Mouse (Mus musculus) c-Kit-negative CD71-positive TER-119-positive erythroid progenitor cells, embryonic 14.5 days (primary cell): ENCODE results near the gene Pde4d.

ENCODE experiments used
- DNase-seq: peaks from one replicate; pipeline ENCODE4 v3.0.0-alpha.2; 2013; ENCODE audit warnings: low read depth, low spot score

The Pde4d gene

DNA sequence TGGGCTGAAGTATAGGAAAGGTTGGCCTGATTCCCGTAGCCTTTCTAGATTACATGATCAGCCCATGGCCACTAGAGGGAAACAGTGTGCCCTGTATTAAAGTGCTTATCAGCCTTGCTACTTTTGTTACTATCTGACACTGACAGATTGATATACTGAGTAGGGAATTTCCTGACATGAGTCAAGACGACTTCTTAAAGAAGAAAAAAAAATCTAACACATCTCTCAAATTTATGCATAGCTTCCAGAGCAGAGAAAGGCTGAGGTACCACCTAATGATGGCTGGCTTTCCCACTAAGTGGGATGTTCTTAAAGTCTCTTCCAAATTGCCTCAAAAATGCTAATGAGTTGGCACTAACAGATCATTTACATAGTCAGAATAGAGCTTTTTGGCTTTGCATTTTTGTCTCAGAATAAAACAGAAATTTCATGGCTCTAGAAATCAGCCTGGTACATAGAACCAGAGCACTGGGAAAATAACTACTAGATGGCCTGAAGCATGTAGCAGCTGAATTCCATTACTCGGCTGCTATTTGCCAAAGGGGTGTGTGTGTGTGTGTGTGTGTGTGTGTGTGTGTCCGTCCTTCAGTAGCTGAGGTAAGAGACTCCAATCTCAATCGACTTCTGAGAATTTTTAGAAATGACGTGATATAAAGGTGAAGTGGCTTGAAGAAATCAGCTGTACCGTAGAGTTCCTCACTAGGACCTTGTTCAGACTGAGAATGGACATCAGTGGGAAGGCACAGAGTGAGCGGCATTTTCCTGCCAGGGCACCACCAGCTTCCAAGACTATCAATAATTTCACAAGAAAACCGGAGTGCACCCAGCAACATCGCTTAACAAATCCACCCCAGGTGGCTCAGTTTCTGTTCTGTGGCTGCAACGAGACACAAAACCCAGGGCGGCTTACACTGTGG, 1108.9 kb downstream of the Pde4d start:
- no peak for DNase-seq

DNA sequence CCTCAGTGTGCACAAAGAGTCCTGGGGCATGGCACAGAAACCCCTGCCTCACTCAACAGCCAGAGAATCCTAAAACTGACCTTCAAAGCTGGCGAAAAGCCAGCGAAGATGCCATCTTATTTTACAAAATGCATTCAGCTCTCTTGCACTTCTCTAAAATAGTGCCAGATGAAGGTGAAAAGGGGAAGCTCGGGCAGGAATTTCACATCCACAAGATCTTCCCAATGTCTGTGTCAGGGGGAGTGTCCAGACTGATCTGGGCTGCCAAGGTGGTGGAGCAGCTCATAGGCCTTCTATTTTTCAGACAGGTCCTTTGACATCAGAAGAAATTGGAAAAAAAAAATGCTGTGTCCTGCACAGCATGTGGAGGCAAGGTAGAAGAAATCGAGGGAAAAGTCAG, 1110.5 kb downstream of the Pde4d start:
- no peak for DNase-seq

DNA sequence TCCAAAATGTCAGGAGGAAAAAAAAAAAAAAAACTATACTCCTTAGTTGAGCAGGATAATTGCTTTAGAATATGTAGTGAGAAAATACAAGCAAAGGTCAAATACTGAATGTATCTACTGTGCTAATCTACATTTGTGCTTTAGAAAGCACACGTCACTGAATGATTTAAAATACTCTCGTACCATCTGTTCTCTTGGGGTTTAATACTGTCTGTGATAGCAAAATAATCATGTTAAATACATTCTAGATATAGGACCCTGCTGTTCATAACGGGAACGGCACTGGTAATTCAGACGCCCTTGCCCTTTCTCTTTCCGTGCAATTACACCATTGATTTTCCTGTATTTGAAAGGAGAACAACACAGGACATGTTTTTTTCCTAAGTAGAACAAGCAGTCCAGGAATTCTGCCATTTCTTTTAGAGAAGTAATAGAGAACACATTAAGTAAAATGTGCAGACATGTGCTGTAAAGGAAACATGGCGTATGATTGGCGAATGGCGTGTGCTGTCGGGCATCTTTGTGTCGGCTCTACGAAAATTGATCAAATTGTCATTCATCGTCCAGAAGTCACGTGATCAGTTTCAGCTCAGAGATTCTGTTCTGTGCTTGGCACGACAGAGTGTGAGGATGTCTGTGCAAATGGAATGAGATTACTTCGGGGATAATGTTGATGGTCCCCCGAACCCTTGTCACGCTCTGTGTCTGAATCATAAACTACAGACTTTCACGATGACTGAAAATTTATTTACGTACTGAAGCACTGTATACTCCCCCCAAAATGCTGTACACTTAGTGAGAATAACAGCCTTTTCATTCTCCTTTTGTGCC, 1119.1 kb downstream of the Pde4d start:
- DNase-seq: no peak

DNA sequence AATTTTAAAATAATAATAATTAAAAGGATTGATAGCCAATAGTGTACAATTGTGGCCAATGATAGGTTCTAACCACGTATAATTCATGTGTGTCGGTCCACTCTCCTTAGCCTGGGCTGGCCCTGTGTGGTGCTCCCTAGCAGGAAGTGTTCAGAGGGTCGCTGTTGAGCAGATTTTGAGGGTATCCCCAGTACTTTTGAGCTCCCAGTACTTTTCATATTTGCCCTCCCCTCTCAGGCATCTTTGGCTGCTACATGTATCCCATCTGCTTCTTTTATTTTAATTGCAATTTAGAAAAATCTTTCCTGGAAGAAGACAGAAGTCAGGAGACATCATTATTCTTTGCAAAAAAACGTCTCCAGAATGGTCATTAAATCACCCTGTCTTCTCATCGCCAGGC, 1119.7 kb downstream of the Pde4d start:
- no peak for DNase-seq

DNA sequence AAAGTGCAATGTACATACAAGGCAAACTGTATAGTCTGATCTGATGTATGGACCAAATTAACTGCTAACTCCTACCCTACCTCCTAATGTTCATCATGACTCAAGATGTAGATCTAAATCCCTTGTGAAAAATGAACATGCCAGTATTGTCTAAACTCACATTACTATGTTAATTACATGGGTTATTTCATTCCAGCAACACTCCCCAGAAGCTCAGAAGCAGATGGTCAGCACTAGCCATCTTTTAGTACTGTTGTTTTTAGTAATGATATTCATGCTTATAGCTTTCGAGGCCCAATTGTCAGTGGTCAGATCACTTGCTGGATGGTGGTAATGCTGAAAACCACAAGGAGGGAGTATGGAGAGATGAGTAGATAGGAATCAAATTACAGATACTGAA, 1127.0 kb downstream of the Pde4d start:
- DNase-seq: no peak

DNA sequence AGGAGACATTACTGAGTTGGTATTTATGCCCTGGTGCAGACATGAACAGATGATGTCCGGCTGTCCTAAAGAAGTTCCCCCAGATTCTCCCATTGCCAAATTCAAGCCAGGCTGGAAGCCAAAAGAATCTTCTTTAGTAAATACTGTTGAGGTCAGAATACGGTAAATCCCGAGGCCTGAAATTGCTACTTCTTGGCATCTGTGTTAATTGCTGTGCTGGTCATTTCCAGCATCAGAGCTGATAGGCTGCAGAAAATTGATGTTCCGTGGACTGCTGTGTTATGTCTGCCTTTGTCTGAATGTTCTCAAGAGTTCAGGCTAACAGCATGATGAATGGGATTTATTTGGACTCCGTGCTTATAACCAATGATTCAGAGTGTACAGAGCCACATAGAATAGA, 1127.7 kb downstream of the Pde4d start:
- no peak for DNase-seq

DNA sequence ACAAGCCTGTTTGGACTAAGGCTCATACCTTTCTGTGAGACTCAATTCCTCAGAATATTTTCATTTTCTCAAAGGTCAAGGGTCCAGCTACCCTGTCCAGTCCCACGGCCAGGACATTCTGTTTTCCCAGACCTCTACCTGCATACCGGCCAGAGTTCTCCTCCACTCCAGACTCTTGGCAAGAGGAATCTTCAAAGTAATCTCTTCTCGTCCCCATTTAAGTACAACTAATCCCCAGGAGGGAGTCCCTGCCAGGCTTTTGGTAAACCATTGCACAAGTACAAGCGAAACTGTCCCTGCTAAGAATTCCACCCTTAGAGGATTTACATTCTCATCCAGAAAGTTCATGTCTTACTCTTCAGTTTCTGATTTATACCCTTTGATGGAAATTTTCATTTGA, 1128.2 kb downstream of the Pde4d start:
- DNase-seq: no peak

DNA sequence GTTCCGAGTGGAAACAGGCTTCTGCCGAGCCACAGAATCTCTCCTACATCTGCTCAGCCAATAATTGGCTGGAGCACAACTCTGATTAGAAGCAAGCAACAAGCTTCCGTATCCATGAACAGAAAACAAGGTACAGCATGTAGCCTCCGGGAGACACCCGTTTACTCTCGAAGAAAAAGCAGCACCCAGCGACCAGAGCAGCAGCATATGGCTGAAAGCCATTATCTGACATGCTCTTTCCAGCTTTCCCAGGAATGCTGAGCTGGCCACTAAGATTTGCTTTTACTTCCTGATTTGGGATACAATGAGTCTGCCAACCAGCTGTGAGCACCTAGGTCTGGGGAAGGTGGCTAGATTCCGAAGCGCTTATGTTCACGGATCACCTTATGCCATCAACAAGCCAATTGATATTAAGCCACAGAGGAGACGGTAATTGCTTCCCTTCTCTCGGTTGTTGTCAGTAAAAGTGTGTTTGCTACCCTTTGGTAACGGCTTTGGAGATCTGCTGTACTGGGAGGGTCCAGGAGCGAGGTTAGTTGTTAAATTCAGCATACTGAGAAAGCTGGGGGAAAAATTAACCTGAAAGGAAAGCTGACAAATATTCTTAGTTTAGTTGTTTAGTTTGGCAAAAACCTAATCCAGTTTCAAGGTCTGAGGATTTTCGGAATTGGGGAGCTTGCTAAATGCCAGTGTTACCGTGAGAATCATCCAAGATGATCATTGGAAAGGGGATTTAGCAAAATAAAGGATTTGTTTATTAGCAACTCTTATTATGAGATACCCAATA, 1131.7 kb downstream of the Pde4d start:
- no peak for DNase-seq

DNA sequence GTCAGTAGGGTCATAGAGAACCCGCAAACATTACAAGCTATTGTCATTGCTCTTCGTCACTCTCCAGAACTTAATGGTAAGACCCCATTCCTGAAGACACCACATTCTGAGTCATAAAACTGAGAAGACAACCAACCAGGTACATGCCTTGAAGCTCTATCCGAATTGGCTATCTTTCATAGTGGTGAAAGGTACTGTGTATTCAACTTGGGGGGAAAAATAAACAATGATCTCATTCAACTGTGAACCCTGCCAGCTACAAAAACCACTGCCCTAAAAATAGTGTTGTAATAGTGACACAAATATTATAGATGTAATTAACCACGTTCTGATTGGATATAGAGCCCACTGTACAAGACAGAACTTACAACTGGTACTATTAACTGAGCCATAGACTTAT, 1140.3 kb downstream of the Pde4d start:
- no peak for DNase-seq

DNA sequence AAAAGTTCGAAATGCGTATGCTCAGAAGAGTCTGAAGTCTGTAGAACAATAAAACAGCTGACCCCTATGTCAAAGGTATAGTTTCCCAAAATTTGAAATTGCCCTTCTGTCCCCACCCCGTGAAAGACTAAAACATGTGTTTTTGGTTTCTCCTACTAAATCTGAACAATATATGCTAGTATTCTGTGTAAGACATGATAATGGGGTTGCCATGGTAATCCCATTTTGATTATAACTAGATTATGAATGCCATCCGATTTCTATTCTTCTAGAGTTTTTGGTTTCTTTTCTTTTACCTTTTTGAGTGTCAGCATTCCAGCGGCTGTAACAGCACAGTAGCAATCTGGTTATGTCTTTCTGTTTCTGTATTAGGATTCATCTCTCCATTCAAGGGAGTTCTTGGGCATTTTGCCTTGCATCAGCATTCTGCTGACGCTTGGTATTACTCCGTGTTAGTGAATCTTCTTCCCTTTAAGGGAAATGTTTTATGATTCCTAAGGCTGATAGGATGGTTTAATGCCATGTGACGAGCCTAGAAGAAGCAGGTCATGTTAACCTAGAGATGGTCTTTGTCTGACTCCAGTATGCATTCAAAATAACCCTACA, 1142.5 kb downstream of the Pde4d start:
- no peak for DNase-seq

DNA sequence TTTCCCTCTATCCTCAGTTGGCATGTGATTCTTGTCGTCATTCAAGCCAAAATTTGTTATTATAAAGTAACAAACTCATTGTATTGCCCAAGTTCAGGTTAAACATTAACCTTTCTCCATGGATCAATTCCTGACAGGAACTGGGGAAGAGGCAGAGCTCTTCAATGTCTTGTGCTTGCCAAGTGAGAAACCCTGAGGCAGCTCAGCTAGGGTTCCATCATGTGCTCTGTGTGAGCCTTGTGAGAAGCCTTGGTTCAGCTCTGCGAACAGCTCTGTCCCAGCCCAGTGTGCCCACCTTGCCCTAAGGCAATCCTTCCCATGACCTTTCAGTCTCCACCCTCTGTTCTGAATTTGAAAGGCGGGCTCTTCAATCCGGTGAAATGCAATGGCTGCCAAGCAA, 1150.0 kb downstream of the Pde4d start:
- no peak for DNase-seq

DNA sequence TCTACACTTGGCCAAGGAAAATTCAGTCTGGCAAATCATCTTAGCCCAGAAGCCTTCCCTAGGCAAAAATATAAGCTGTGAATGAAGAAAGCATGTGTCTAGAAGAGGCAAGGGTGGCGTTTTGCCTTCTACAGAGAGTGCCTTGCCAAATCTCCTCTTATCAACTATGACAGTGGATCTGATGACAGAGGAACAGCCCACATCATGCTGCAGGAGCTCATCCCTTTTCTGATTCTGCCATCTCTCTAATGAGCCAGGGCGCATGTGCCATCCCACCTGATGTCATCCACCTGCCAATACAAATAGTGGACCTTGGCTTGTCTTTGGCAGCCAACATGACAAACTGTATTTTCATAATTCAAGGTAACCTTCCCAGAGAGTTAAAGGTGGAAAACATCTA, 1154.3 kb downstream of the Pde4d start:
- DNase-seq: no peak

DNA sequence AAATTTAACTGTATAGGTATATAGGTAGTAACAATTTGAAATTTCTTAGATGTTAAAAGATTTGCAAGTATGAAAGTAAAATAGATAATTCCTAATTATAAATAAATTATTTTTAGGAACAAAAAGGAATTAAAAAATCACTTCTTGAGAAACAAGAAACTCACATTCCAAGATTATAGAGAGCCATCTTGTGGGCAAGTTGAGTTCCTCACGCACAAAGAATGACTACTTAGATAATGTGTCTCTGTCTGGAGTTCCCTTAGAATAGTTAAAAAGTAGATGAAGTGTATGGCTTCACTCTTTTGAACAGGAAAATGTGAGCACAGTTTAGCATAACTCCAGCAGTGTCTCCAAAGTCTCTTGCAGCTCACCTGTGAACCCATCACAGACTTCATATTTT, 1155.4 kb downstream of the Pde4d start:
- DNase-seq: no peak

DNA sequence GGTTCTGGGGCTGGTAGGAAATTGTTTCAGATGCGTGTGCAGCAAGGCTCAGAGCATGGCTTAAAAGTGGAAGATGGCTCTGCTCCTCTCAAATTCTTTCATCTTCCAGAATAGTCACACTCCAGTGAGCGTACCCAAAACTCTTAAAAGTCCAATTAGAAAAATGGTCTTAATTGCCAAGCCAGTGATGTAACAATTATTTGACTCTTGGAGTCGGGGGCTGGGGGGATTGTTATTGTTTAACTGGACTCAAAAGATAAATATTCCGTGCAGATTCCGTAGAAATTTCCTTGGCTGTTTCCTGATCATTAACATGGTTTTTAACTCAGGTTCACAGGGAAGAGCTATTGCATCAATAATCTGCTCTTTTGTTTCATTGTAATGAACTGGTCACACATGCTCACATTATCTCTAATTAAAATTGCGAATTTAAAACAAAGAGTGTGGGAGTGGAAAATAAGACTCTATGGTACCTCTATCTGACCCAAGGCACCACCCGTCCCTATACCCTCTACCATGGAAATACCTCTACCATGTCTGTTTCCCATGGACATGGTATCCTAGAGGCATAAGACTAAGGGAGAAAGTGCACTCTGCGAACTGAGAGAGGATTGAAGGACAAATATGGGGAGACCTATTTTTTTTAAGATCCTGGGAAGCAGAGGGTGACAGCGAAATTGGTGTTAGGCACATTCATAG, 1159.5 kb downstream of the Pde4d start:
- no peak for DNase-seq

DNA sequence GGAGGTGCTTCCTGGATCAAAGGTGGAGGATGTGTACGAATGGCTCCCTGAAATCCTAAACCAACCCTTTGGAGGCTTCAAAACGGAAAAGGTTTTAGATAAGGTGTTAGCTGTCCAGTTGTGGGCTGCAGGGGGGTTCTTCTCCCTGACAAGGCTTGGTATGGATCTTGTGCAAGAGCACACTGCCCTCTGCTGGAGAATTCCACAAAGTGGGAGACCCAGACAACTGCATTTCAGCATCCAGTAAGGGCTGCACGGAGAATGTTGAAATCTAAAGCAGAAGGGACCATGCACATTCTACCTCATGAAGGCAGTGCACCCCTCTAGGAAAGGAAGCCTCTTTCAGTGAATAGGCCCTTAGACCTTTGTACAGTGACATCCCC, 1160.0 kb downstream of the Pde4d start:
- DNase-seq: peak; percentile 28

DNA sequence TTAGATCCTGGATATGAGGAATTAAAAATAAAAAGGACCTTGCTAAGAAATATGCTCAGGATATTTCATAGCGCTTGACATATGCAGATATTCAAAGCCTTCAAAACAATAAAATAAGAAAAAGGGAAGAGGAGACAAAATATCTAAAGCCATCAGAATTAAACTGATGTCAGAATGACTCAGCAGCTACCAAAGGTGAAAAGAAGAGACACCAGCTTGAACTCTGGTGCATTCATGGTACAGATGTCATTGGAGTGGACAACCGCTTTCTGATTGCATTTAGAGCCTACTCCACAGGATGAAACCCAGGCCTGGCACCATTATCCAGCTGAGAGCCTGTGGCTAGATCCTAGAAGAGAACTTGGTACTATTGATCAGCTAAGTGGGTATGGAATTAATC, 1161.0 kb downstream of the Pde4d start:
- no peak for DNase-seq

DNA sequence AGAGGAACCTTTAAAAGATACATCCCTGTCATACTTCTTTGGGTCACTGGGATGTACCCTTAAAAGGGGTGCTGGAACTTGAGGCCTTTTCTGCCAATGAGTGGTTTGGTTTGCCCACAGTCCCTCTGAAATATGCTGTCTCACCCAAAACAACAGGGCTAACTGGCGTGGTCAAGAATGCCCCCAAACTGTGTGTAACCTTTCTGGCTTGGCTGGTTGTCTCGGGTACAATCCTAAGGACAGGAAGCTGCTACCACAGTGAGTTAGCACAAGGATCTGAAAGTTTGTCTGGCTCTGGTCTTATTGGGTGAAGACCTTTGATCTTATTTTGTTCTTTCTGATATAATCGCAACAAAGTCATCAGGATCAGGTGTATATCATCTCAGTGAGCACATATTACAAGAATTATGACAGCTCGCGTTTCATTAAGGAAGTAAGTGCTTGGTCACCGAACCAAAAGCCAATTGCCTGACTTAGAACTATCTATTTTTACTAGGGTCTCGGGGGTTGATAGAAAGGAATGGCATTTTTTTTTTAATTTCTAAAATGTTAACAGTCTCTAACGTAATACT, 1165.6 kb downstream of the Pde4d start:
- no peak for DNase-seq

DNA sequence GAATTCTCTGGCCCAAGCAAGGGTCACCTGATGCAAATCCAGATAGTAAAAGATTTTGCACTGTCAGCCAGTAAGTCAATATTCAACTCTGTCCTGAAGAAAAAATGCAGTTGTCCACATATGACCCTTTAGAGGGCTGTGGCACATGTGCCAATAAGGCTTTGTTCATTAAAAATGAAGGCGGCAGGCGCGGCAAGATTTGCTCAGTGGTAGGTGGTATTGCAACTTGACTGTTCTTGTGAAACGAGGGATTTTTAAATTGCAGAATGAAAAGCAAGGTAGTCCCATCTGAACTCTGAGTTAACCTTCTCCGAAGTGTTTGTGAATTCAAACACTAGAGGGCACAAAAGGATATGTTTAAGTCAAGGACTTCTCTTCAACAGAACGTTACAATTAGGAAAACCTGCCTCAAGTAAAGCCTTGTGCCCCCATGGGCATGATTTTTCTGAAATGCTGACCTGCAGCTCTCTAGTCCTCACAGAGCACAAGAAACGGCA, 1166.1 kb downstream of the Pde4d start:
- DNase-seq: peak; percentile 29

DNA sequence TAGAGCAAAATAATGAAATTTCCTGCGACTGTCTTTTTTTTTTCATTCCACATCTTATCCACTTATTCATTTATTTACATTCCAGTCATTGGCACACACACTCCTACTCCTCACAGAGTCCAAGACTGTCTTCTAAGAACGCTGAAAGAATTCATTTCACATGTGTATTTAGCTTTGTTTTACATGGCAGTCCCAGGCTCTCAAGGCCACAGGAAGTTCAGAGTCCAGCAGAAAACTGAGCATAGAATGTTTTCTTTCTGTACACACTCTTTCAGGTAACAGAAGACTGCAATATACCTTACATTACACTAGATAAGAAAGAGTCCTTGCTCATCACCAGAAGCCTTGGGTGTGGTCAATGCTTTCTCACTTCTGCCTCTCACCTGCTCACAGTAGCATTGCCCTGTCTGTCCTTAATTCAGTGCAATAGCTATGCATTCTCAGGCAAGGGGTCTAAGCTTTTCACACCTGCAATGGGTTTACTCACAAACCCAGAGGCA, 1169.5 kb downstream of the Pde4d start:
- DNase-seq: no peak

DNA sequence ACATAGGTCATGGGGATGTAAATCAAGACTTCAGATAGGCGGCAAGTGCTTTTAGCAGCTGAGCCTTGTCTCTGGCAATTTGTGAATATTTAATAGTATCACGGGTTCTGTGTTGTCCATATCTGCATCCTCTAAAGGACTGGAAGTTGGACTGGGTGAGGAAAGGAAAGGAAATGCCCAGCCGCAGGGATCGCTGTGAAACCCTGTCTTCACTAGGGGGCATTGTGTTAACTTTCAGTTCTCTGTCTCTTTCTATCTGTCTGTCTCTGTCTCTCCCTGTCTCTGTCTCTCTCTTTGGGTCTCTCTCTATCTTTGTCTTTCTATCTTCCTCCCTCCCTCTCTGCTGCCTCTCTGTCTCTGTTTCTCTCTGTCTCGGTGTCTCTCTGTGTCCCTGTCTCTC, 1172.5 kb downstream of the Pde4d start:
- no peak for DNase-seq
